Mouse (Mus musculus) NIH3T3 (cell line): ENCODE data around the gene Gm20830.
"Not testable (repeated sequence)": the region's sequence is repeated elsewhere in the genome, so short reads cannot be mapped to it uniquely, and the experiment has no call there.

Experiments used
- DNase-seq: peaks from one replicate; pipeline ENCODE4 v3.0.0-alpha.2; 2012; ENCODE audit warnings: low read depth

Gm20830 gene

GRCm38 (mm10) chrY:6918182-6918581 is at the start of gene Gm20830:
Gene Gm20830, minus strand, starts transcription at chrY:6918282.
- DNase-seq = not testable (repeated sequence)
